Mouse (Mus musculus) G1E (cell line): ENCODE measurements around the gene Ripply1. TPM values are rescaled to one million over a fixed set of nuclear protein-coding genes. Genes with fewer than 3 reads are reported as not detected.

Source experiments
- ATAC-seq: 2 replicates; pipeline ENCODE4 v1.8.0; 2016; ENCODE audit warnings: mild to moderate bottlenecking; ENCODE audit not compliant: insufficient number of reproducible peaks, poor library complexity, low FRiP score, severe bottlenecking; ENCODE audit errors: extremely low read depth
- DNase-seq: peaks from one replicate; pipeline ENCODE4 v3.0.0; 2012; ENCODE audit warnings: low spot score
- H3K27me3 ChIP-seq: 2 replicates; pipeline ENCODE4 v1.6.1; 2012; ENCODE audit warnings: mild to moderate bottlenecking, low read length, inconsistent platforms; ENCODE audit not compliant: insufficient read depth
- H3K36me3 ChIP-seq: replicated peaks from 2 replicates; pipeline ENCODE3; 2012; ENCODE audit warnings: mild to moderate bottlenecking, inconsistent platforms
- H3K4me1 ChIP-seq: 2 replicates; pipeline ENCODE4 v1.6.1; 2012; ENCODE audit warnings: low read depth, low read length, inconsistent platforms, mixed read lengths; ENCODE audit not compliant: insufficient read depth
- H3K4me3 ChIP-seq: 2 replicates; pipeline ENCODE4 v1.5.1; 2012; ENCODE audit warnings: low read depth, mild to moderate bottlenecking, inconsistent platforms, low read length, moderate library complexity, mixed read lengths
- H3K9me3 ChIP-seq: replicated peaks from 2 replicates; pipeline ENCODE4 v1.6.1; 2012; ENCODE audit warnings: inconsistent platforms
- CTCF ChIP-seq: IDR thresholded peaks from 2 replicates; pipeline ENCODE4 v1.5.1; 2012; ENCODE audit warnings: low read depth, low read length, inconsistent platforms, mixed read lengths
- GATA1 ChIP-seq: IDR thresholded peaks from 2 replicates; pipeline ENCODE4 v1.6.1; 2012; ENCODE audit warnings: borderline replicate concordance, low read length, inconsistent platforms, mixed read lengths
- GATA2 ChIP-seq: IDR thresholded peaks from 2 replicates; pipeline ENCODE4 v1.6.1; 2012; ENCODE audit warnings: low read depth, low read length, inconsistent platforms, borderline replicate concordance
- POLR2AphosphoS5 ChIP-seq: IDR thresholded peaks from 2 replicates; pipeline ENCODE4 v1.6.1; 2012; ENCODE audit warnings: low read depth, low read length, inconsistent platforms; ENCODE audit not compliant: insufficient replicate concordance
- TAL1 ChIP-seq: conservative IDR thresholded peaks from 2 replicates; pipeline ENCODE4 v1.6.1; 2012; ENCODE audit warnings: low read depth, low read length, inconsistent platforms, mixed read lengths
- polyA plus RNA-seq: library from polyadenylated mRNA; stranded (reverse); fragments of >175 nt; gene quantifications from 2 replicates; pipeline ENCODE4 v1.2.3, GENCODE M21; 2012
- total RNA-seq, 2 experiments: library from RNA; stranded (forward) in 1 of 2; stranded (reverse) in 1 of 2; fragments of 200-1000 nt in 1 of 2; fragments of >200 nt in 1 of 2; fragmentation: Nextera tagmentation in 1 of 2; gene quantifications; 2 replicates each; pipeline ENCODE4 v1.2.3; 2014 to 2017

Gene Ripply1
- total and polyA plus RNA-seq, 3 experiments: 0.74 TPM; not detected in 2

- no peak for DNase-seq
- H3K4me1 ChIP-seq: peaks cover 46% of the 10 kb centered on the region
- no peak for TF ChIP-seq CTCF
- TF ChIP-seq POLR2AphosphoS5: no peak
- TF ChIP-seq GATA2: no peak
- TF ChIP-seq TAL1: no peak
- no peak for TF ChIP-seq GATA1
- no peaks in the 10 kb centered on the region for H3K27me3 ChIP-seq
- H3K4me3 ChIP-seq: no peak overlapping the region
- H3K36me3 ChIP-seq: no peaks in the 10 kb centered on the region
- no peaks in the 10 kb centered on the region for H3K9me3 ChIP-seq
- ATAC-seq: no peak
Observed at GRCm38 (mm10) chrX:139785764-139786163, 3.6 kb upstream of the Ripply1 start.

DNA sequence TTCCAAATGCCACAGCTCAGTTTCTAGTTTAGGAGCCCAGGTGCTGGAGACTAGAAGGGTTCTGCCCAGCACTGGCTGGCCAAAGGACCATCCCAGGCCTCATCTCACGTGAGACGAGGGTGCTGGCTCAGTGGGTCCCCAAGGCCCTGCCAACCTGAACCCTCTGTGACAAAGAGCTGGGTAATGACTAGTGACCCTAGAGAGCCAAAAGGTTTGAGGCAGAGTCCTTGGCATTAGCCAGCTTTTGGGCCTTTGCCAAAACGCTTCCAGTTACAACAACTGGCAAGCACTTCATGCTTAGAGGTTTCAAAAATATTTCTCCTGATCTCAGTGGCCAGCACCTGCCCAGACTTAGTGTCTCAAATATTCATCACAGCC, 881 bp upstream of the Ripply1 start:
- H3K4me3 ChIP-seq: no peak overlapping the region
- ATAC-seq (no peak), DNase-seq (no peak)
- H3K27me3 ChIP-seq: no peaks in the 10 kb centered on the region
- no peaks in the 10 kb centered on the region for H3K9me3 ChIP-seq
- H3K4me1 ChIP-seq: peaks cover 53% of the 10 kb centered on the region
- TF ChIP-seq POLR2AphosphoS5 (no peak), TAL1 (no peak), CTCF (no peak), GATA1 (no peak), GATA2 (no peak)
- no peaks in the 10 kb centered on the region for H3K36me3 ChIP-seq

GRCm38 (mm10) chrX:139781563-139781962, 590 bp downstream of the Ripply1 start:
- Histone ChIP-seq H3K27me3 (no peaks in the 10 kb centered on the region), H3K4me1 (peaks cover 60% of the 10 kb centered on the region), H3K36me3 (no peaks in the 10 kb centered on the region), H3K9me3 (no peaks in the 10 kb centered on the region), H3K4me3 (no peak overlapping the region)
- no peak for TF ChIP-seq POLR2AphosphoS5
- TF ChIP-seq CTCF: no peak
- TF ChIP-seq GATA2: no peak
- DNase-seq (no peak), ATAC-seq (no peak)

DNA sequence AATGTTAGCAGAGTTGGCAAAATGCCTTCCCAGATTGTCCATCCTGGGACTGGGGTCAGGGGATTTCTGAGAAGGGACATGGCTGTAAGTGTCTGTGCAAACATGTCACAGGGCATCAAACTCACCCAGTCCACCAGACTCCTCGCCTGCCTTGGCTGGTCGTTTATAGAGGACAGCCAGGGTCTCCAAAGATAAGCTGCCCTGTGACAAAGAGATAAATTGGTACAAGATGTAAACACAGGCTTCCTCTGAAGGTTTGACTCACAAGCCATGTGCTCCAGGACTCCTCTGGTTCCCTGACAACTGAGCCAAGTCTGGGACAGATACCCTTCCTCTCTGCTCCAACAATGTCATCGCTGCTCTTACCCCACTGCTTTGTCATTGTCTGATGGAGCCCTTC, 1.2 kb downstream of the Ripply1 start:
- H3K36me3 ChIP-seq: no peaks in the 10 kb centered on the region
- peaks cover 64% of the 10 kb centered on the region for H3K4me1 ChIP-seq
- ATAC-seq: peak; percentile 84
- H3K9me3 ChIP-seq: no peaks in the 10 kb centered on the region
- DNase-seq: peak; percentile 26
- H3K4me3 ChIP-seq: no peak overlapping the region
- TF ChIP-seq TAL1 (peak; percentile 51; the same call in 1 of the 2 replicates), CTCF (no peak)
- H3K27me3 ChIP-seq: no peaks in the 10 kb centered on the region

- no peaks in the 10 kb centered on the region for H3K9me3 ChIP-seq
- H3K4me3 ChIP-seq: no peak overlapping the region
- TF ChIP-seq CTCF (no peak), GATA1 (no peak), POLR2AphosphoS5 (no peak), GATA2 (no peak), TAL1 (no peak)
- no peaks in the 10 kb centered on the region for H3K27me3 ChIP-seq
- ATAC-seq (no peak), DNase-seq (no peak)
- H3K4me1 ChIP-seq: peaks cover 76% of the 10 kb centered on the region
- H3K36me3 ChIP-seq: no peaks in the 10 kb centered on the region
Observed at GRCm38 (mm10) chrX:139779401-139779800, 2.8 kb downstream of the Ripply1 start.

DNA sequence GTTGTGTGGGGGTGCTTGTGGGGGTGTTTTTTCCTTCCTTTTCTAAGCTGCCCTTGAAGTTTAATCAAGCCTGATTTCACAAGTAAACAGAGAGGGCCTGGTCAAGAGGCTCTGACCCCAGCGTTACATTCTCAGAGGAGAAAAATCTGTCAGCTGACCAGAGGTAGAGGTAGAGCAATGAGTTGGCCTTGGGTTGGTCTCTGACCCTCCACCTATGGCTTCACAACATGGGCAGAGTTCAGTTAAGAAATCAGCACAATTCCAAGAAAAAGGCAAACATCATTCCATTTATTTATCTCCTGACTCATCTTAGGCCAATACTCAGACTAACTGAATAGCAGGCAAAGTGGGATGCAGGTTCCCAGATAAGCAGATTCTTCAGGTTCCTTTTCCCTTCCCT, 3.3 kb downstream of the Ripply1 start:
- TF ChIP-seq POLR2AphosphoS5 (no peak), TAL1 (no peak), GATA1 (no peak)
- ATAC-seq: no peak
- Histone ChIP-seq H3K9me3 (no peaks in the 10 kb centered on the region), H3K27me3 (no peaks in the 10 kb centered on the region), H3K4me1 (peaks cover 77% of the 10 kb centered on the region), H3K4me3 (no peak overlapping the region), H3K36me3 (no peaks in the 10 kb centered on the region)
- DNase-seq: no peak

GRCm38 (mm10) chrX:139777357-139777756, 4.8 kb downstream of the Ripply1 start:
- DNase-seq (no peak), ATAC-seq (no peak)
- no peak for TF ChIP-seq TAL1
- TF ChIP-seq POLR2AphosphoS5: no peak
- no peak for TF ChIP-seq GATA2
- no peak for TF ChIP-seq CTCF
- TF ChIP-seq GATA1: no peak

More at GRCm38 (mm10) chrX:139777357-139777756, 4.8 kb downstream of the Ripply1 start:
- Histone ChIP-seq H3K4me3 (no peak overlapping the region), H3K27me3 (no peaks in the 10 kb centered on the region), H3K36me3 (no peaks in the 10 kb centered on the region), H3K4me1 (peaks cover 72% of the 10 kb centered on the region), H3K9me3 (no peaks in the 10 kb centered on the region)
